Mouse (Mus musculus): ENCODE data around the gene Olfr651. TPM values are rescaled to one million over a fixed set of nuclear protein-coding genes. Genes with fewer than 3 reads are reported as not detected.
A peak's percentile ranks its signal among the peaks of the same experiment; 100 is the strongest.

Olfr651 gene
- polyA plus RNA-seq, 1 experiment: not detected

DNA sequence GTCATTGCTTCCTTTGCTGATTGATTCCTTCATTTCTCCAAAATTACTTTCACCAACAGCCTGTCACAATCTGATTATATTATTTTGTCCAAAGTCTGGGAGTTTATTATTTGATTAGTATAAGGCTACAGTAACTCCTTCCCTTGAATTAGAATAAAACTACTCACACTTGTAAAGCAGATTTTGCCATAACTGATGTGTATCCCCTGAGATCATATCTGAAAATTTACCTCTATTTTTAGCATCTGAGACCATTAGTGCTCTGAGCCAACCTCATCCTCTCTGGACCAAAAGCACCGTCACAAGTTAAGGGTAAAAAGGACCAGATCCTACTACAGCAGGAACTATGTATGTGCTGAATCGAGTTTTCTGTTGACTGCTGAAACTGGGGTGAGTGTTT is 27.1 kb downstream of the Olfr651 start, which contains the start of gene Olfr653:
TSS of gene Olfr653 (plus strand) at position 301 of the 400 bp plus-strand sequence.
- no peak for TF ChIP-seq CTCF (IDR thresholded peaks at IDR 0.05; ENCODE audit: control insufficient read depth, insufficient read depth, insufficient read length)
- TF ChIP-seq CEBPB (IDR thresholded peaks at IDR 0.05; ENCODE audit: low read depth): no peak
- TF ChIP-seq MYOD1 (IDR thresholded peaks at IDR 0.05; ENCODE audit: control insufficient read depth, insufficient read length, low read depth): no peak
- TF ChIP-seq FOSL1 (IDR thresholded peaks at IDR 0.05; ENCODE audit: insufficient read depth, low read length, poor library complexity, severe bottlenecking): no peak
- Histone ChIP-seq H3K79me2 (ENCODE audit: control insufficient read depth, insufficient read depth) (no peaks in the 10 kb centered on the region), H3K36me3 (ENCODE audit: control insufficient read depth, insufficient read depth) (no peaks in the 10 kb centered on the region), H3K4me3 (ENCODE audit: insufficient read depth, poor library complexity, severe bottlenecking) (no peak within 1 kb of the TSS), H3K79me3 (ENCODE audit: low read depth) (no peaks in the 10 kb centered on the region), H3ac (ENCODE audit: control insufficient read depth, insufficient read length, low read depth) (no peak within 1 kb of the TSS), H3K27me3 (ENCODE audit: control insufficient read depth, insufficient read depth, insufficient read length) (no peaks in the 10 kb centered on the region)

DNA sequence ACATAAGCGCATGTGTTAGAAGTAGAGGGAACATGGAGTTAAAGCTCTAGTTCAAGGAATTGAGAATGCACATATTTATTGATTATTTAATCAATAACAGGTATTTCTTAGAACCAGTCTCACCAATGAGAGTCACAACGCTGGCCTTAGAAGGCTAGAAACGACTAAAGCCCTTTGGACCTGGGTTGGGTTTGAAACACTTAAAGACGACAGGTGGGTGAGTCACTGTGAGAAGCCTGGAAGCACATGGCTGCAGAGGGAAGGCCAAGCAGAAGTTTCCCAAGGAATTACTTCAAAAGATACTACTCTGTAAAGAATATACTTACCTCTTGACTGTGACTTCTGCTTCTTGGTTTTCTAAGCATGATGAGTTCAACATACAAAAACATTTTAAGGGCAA is 30.9 kb downstream of the Olfr651 start:
- Histone ChIP-seq H3K27me3 (ENCODE audit: control insufficient read depth, insufficient read depth, insufficient read length) (no peaks in the 10 kb centered on the region), H3K4me3 (ENCODE audit: insufficient read depth, poor library complexity, severe bottlenecking) (no peak overlapping the region), H3K79me3 (ENCODE audit: low read depth) (no peaks in the 10 kb centered on the region), H3K36me3 (ENCODE audit: control insufficient read depth, insufficient read depth) (no peaks in the 10 kb centered on the region), H3K79me2 (ENCODE audit: control insufficient read depth, insufficient read depth) (no peaks in the 10 kb centered on the region), H3ac (ENCODE audit: control insufficient read depth, insufficient read length, low read depth) (no peak overlapping the region)
- TF ChIP-seq MAX (IDR thresholded peaks at IDR 0.05) (no peak), CTCF (IDR thresholded peaks at IDR 0.05; ENCODE audit: control insufficient read depth, insufficient read depth, insufficient read length) (no peak), MYOG (IDR thresholded peaks at IDR 0.05; ENCODE audit: control insufficient read depth, extremely low read depth, insufficient read length) (no peak), FOSL1 (IDR thresholded peaks at IDR 0.05; ENCODE audit: insufficient read depth, low read length, poor library complexity, severe bottlenecking) (no peak), MYOD1 (IDR thresholded peaks at IDR 0.05; ENCODE audit: control insufficient read depth, insufficient read length, low read depth) (no peak), CEBPB (IDR thresholded peaks at IDR 0.05; ENCODE audit: low read depth) (no peak), USF1 (IDR thresholded peaks at IDR 0.05; ENCODE audit: low read depth) (no peak)

DNA sequence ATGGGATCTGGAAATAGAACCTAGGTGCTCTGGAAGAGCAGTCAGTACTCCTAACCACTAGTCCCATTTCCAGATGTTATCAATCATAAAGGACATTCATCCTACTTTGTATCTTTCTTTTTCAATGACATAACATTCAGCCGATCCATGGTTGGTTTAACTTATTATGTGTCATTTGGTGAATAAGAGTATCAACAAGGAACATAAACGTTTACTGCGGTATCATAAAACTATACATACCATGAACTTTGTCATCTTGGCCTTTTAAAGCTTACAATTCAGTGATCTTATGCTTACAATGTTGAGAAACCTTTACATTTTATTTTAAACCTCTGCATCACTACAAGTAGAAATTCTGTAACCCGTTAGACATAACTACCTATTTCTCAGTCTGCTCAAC is 31.5 kb downstream of the Olfr651 start:
- Histone ChIP-seq H3ac (ENCODE audit: control insufficient read depth, insufficient read length, low read depth) (no peak overlapping the region), H3K79me3 (ENCODE audit: low read depth) (no peaks in the 10 kb centered on the region), H3K36me3 (ENCODE audit: control insufficient read depth, insufficient read depth) (no peaks in the 10 kb centered on the region), H3K27me3 (ENCODE audit: control insufficient read depth, insufficient read depth, insufficient read length) (no peaks in the 10 kb centered on the region), H3K79me2 (ENCODE audit: control insufficient read depth, insufficient read depth) (no peaks in the 10 kb centered on the region), H3K4me3 (ENCODE audit: insufficient read depth, poor library complexity, severe bottlenecking) (no peak overlapping the region)
- TF ChIP-seq CTCF (IDR thresholded peaks at IDR 0.05; ENCODE audit: control insufficient read depth, insufficient read depth, insufficient read length): no peak
- TF ChIP-seq MYOD1 (IDR thresholded peaks at IDR 0.05; ENCODE audit: control insufficient read depth, insufficient read length, low read depth): no peak
- no peak for TF ChIP-seq CEBPB (IDR thresholded peaks at IDR 0.05; ENCODE audit: low read depth)
- TF ChIP-seq MYOG (IDR thresholded peaks at IDR 0.05; ENCODE audit: control insufficient read depth, extremely low read depth, insufficient read length): no peak
- no peak for TF ChIP-seq MAX (IDR thresholded peaks at IDR 0.05)
- no peak for TF ChIP-seq USF1 (IDR thresholded peaks at IDR 0.05; ENCODE audit: low read depth)
- no peak for TF ChIP-seq FOSL1 (IDR thresholded peaks at IDR 0.05; ENCODE audit: insufficient read depth, low read length, poor library complexity, severe bottlenecking)

DNA sequence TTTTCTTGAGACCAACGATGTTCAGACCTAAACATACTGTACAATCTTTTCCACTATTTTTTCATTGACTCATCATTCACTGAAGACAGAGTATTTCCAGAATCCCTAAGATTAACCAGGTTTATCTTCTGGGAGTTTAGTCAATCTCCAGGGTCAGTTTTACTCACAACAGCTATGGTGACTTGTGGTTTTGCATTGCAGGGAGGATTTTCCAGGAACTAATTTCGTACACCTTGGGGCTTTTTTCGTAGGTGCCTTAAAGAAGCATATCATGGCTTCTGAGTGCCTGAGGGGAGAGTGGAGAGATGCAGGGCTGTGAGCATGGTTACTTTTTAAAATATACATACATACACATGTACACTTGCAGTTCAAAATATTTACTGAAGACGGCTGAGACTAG is 36.8 kb downstream of the Olfr651 start, which contains the start of gene Olfr654:
TSS of gene Olfr654 (plus strand) at position 301 of the 400 bp plus-strand sequence.
- no peaks in the 10 kb centered on the region for H3K27me3 ChIP-seq (ENCODE audit: control insufficient read depth, insufficient read depth, insufficient read length)
- H3K79me3 ChIP-seq (ENCODE audit: low read depth): no peaks in the 10 kb centered on the region
- no peak within 1 kb of the TSS for H3K4me3 ChIP-seq (ENCODE audit: insufficient read depth, poor library complexity, severe bottlenecking)
- H3ac ChIP-seq (ENCODE audit: control insufficient read depth, insufficient read length, low read depth): no peak within 1 kb of the TSS
- H3K36me3 ChIP-seq (ENCODE audit: control insufficient read depth, insufficient read depth): no peaks in the 10 kb centered on the region
- no peak for TF ChIP-seq CTCF (IDR thresholded peaks at IDR 0.05; ENCODE audit: control insufficient read depth, insufficient read depth, insufficient read length)
- no peak for TF ChIP-seq MYOD1 (IDR thresholded peaks at IDR 0.05; ENCODE audit: control insufficient read depth, insufficient read length, low read depth)
- TF ChIP-seq FOSL1 (IDR thresholded peaks at IDR 0.05; ENCODE audit: insufficient read depth, low read length, poor library complexity, severe bottlenecking): no peak
- TF ChIP-seq MYOG (IDR thresholded peaks at IDR 0.05; ENCODE audit: control insufficient read depth, extremely low read depth, insufficient read length): no peak
- TF ChIP-seq MAX (IDR thresholded peaks at IDR 0.05): no peak
- no peak for TF ChIP-seq CEBPB (IDR thresholded peaks at IDR 0.05; ENCODE audit: low read depth)
- TF ChIP-seq USF1 (IDR thresholded peaks at IDR 0.05; ENCODE audit: low read depth): no peak
- H3K79me2 ChIP-seq (ENCODE audit: control insufficient read depth, insufficient read depth): no peaks in the 10 kb centered on the region

GRCm38 (mm10) chr7:104588274-104588673 is 38.3 kb downstream of the Olfr651 start:
- H3K79me3 ChIP-seq (ENCODE audit: low read depth): no peaks in the 10 kb centered on the region
- no peak overlapping the region for H3ac ChIP-seq (ENCODE audit: control insufficient read depth, insufficient read length, low read depth)
- no peaks in the 10 kb centered on the region for H3K79me2 ChIP-seq (ENCODE audit: control insufficient read depth, insufficient read depth)
- TF ChIP-seq MYOD1 (IDR thresholded peaks at IDR 0.05; ENCODE audit: control insufficient read depth, insufficient read length, low read depth): no peak
- TF ChIP-seq CEBPB (IDR thresholded peaks at IDR 0.05; ENCODE audit: low read depth): peak; percentile 86
- TF ChIP-seq MYOG (IDR thresholded peaks at IDR 0.05; ENCODE audit: control insufficient read depth, extremely low read depth, insufficient read length): no peak
- no peak overlapping the region for H3K4me3 ChIP-seq (ENCODE audit: insufficient read depth, poor library complexity, severe bottlenecking)
- no peaks in the 10 kb centered on the region for H3K36me3 ChIP-seq (ENCODE audit: control insufficient read depth, insufficient read depth)
- no peaks in the 10 kb centered on the region for H3K27me3 ChIP-seq (ENCODE audit: control insufficient read depth, insufficient read depth, insufficient read length)

GRCm38 (mm10) chr7:104601679-104602078 is 51.7 kb downstream of the Olfr651 start, which contains the start of gene Olfr655:
Gene Olfr655, minus strand, starts transcription at chr7:104601779.
- Histone ChIP-seq H3K27me3 (ENCODE audit: control insufficient read depth, insufficient read depth, insufficient read length) (no peaks in the 10 kb centered on the region), H3ac (ENCODE audit: control insufficient read depth, insufficient read length, low read depth) (no peak within 1 kb of the TSS), H3K79me2 (ENCODE audit: control insufficient read depth, insufficient read depth) (no peaks in the 10 kb centered on the region), H3K36me3 (ENCODE audit: control insufficient read depth, insufficient read depth) (no peaks in the 10 kb centered on the region), H3K79me3 (ENCODE audit: low read depth) (no peaks in the 10 kb centered on the region), H3K4me3 (ENCODE audit: insufficient read depth, poor library complexity, severe bottlenecking) (no peak within 1 kb of the TSS)
- TF ChIP-seq CEBPB (IDR thresholded peaks at IDR 0.05; ENCODE audit: low read depth) (no peak), CTCF (IDR thresholded peaks at IDR 0.05; ENCODE audit: control insufficient read depth, insufficient read depth, insufficient read length) (no peak), MYOD1 (IDR thresholded peaks at IDR 0.05; ENCODE audit: control insufficient read depth, insufficient read length, low read depth) (no peak), USF1 (IDR thresholded peaks at IDR 0.05; ENCODE audit: low read depth) (no peak), FOSL1 (IDR thresholded peaks at IDR 0.05; ENCODE audit: insufficient read depth, low read length, poor library complexity, severe bottlenecking) (no peak), MAX (IDR thresholded peaks at IDR 0.05) (no peak)

Data from C2C12 (cell line).